Mouse (Mus musculus) left cerebral cortex, adult 2 months (tissue): ENCODE data around the gene Cmc1. TPM values are rescaled to one million over a fixed set of nuclear protein-coding genes. Genes with fewer than 3 reads are reported as not detected.

Source experiments
- DNase-seq, 2 experiments: peaks; one replicate each; pipeline ENCODE4 v3.0.0; 2021 to 2022; ENCODE audit warnings: low spot score in 2 of 2, mixed read lengths in 1 of 2; ENCODE audit errors: extremely low spot score in 1 of 2
- H3K27ac ChIP-seq: fragments of 200-600 bp; 2 replicates; pipeline ENCODE4 v1.8.1; 2022
- H3K4me3 ChIP-seq: fragments of 200-600 bp; 2 replicates; pipeline ENCODE4 v1.8.1; 2022
- CTCF ChIP-seq: fragments of 200-600 bp; IDR thresholded peaks from 2 replicates; pipeline ENCODE4 v1.8.1; 2022; ENCODE audit warnings: antibody characterized with exemption, mild to moderate bottlenecking, moderate library complexity
- intact Hi-C: fragments of 180-260 bp; cut with DNase I; formaldehyde crosslinking; loops from one replicate; pipeline ENCODE4 v1.15.1; 2025
- long read RNA-seq, 2 experiments: library from polyadenylated mRNA; stranded (forward); transcript quantifications; one replicate each; pipeline ENCODE4 v2.0.0; 2021; ENCODE audit warnings: borderline mapping rate in 2 of 2
- total RNA-seq, 2 experiments: library from RNA; stranded (reverse); gene quantifications; 2 replicates each; pipeline ENCODE4 v1.2.3; 2021

The Cmc1 gene
- total RNA-seq = 10 to 100 TPM; 11.1 to 14.9 TPM
- long read RNA-seq, experiment 1, partial matches to known transcripts = 0 of 6 reads
- long read RNA-seq, experiment 1, other reads (novel, unspliced or antisense) = 1 of 6 reads
- long read RNA-seq, experiment 2, transcript Cmc1-201 (4 exons, 1,169 nt) = major isoform, 8 of 11 reads
- long read RNA-seq, experiment 2, partial matches to known transcripts = 1 of 11 reads
- long read RNA-seq, experiment 2, other reads (novel, unspliced or antisense) = 2 of 11 reads

DNA sequence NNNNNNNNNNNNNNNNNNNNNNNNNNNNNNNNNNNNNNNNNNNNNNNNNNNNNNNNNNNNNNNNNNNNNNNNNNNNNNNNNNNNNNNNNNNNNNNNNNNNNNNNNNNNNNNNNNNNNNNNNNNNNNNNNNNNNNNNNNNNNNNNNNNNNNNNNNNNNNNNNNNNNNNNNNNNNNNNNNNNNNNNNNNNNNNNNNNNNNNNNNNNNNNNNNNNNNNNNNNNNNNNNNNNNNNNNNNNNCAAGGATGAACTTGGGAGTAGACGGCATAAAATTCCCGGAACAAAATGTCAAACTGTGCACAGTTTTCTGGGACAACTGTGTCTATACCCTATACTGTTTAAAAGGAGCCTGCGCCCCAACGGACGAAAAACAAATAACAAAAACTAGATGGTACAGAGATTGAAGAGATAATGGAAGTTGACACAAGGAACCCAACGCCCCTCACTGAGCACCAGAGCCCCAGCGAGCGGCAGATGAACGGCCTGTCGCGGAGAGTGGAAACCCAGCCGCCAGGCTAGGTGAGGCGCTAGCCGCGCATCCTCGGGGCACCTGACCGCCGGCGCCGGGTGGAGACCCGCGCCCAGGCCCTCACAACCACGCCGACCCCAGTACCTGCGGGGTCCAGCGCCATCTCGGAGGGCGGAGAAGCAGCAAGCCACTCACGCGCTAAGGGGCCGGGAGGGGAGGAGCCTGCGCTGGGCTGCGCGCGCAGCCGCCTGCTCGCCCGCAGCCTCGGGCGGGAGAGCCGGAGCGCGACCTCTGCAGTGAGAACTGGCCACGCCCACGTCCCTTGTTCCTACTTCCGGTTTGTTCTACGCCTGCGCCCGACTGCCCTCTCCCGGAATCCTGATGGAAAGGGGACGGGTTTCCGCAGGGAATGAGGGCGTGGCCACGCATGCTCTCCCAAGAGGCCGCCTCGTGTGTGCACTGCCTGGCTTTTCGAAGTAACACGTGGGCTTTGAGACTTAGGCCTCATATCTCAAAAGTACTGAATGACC lies at the start of gene Cmc1:
Cmc1 (minus strand) TSS at position 771 of the 996 bp plus-strand sequence.
- intact Hi-C loops = loop anchor here (2.0 kb wide), 1 partner anchor 109 kb away; the partner anchor contains the start of gene Azi2
- peak; percentile 92 to 94 for DNase-seq
- no peak; the same call in 1 of the 2 replicates for TF ChIP-seq CTCF
- Histone ChIP-seq H3K27ac (peak within 1 kb of the TSS; percentile 84), H3K4me3 (peak within 1 kb of the TSS; percentile 86)

- H3K27ac ChIP-seq = no peak overlapping the region
- no peak for TF ChIP-seq CTCF
- no peak overlapping the region for H3K4me3 ChIP-seq
- no peak for DNase-seq
- intact Hi-C loops = no loop called here
Observed at GRCm38 (mm10) chr9:118198557-118198956, 48.6 kb upstream of the Cmc1 start.

DNA sequence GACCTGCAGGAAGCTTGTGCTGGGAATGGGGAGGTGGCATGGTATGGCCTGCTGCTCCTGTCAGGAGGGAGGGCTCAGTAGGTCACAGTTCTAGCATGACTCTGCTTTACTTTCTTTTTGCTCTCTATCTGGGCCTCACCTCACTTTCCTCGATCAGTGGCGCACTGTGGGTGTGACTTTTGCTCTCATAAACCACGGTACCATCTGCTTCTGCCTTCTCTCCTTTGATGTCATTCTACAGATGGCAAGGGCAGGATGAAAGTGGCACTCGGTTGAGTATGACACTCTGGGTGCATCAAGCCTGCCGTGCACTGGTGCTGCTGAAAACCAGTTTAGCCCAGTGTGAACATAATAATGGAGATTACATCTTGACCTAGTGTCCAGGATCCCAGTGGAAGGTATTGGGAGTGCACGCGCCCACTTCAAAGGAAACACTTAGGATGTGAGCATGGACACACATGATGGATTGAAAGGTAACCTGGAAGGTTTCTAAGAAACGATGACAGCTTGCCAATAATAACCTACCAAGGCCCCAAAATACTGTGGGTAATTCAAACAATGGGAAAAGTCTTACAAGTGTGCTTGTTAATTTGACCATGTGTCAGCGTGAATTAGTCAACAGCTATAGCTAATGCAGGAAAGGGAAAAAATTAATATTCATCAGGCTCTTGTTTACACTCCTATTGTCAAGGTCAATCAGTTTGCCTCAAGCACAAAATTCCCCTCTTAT lies 46.8 kb upstream of the Cmc1 start:
- Histone ChIP-seq H3K4me3 (no peak overlapping the region), H3K27ac (no peak overlapping the region)
- TF ChIP-seq CTCF = no peak
- intact Hi-C loops = no loop called here
- no peak for DNase-seq

DNA sequence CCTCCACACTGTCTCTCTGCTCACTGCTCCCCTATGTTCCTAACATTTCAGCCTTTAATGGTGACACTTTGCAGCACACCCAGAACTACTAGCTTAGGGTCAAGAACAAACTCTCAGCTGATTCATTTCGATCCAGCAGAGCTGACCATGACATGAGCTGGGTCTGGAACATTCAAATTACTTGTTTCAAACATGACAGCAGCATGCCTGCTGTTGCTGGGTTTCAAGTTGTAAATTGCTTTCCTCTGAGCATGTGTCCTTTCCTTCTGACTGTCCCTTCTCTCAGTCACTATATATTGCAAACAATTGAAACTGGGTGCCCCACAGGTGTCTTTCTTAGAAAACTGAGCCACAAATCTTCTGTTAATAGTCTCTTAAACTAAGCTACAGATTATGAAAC lies 43.3 kb upstream of the Cmc1 start:
- DNase-seq = no peak
- TF ChIP-seq CTCF = no peak
- H3K27ac ChIP-seq = no peak overlapping the region
- intact Hi-C loops = no loop called here
- H3K4me3 ChIP-seq = no peak overlapping the region

GRCm38 (mm10) chr9:118191276-118191675 lies 41.3 kb upstream of the Cmc1 start:
- intact Hi-C loops = no loop called here

DNA sequence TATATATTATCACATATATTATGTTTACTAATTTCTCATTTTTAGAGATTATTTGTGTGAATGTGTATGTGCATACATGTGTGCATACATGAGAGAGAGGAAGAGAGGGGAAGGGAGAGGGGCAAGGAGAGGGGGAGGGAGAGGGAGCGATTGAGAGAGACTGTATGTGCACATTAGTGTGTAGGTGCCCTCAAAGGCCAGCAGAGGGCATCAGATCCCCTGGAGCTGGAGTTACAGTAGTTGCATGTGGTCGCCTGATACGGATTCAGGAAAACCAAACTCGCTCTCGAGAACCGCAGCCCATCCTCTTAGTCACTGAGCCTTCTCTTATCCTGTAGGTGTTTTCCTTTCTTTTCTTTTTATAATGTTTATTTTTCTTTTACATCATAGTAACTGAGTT lies 38.4 kb upstream of the Cmc1 start:
- Histone ChIP-seq H3K4me3 (no peak overlapping the region), H3K27ac (no peak overlapping the region)
- intact Hi-C loops = no loop called here
- DNase-seq = no peak
- TF ChIP-seq CTCF = peak; percentile 17; the same call in 1 of the 2 replicates

More at GRCm38 (mm10) chr9:118191276-118191675, 41.3 kb upstream of the Cmc1 start:
- no peak for TF ChIP-seq CTCF
- no peak overlapping the region for H3K4me3 ChIP-seq
- no peak for DNase-seq
- H3K27ac ChIP-seq = no peak overlapping the region

GRCm38 (mm10) chr9:118187420-118187819 lies 37.4 kb upstream of the Cmc1 start:
- intact Hi-C loops = no loop called here
- no peak for TF ChIP-seq CTCF
- H3K27ac ChIP-seq = no peak overlapping the region
- DNase-seq = no peak
- H3K4me3 ChIP-seq = no peak overlapping the region

DNA sequence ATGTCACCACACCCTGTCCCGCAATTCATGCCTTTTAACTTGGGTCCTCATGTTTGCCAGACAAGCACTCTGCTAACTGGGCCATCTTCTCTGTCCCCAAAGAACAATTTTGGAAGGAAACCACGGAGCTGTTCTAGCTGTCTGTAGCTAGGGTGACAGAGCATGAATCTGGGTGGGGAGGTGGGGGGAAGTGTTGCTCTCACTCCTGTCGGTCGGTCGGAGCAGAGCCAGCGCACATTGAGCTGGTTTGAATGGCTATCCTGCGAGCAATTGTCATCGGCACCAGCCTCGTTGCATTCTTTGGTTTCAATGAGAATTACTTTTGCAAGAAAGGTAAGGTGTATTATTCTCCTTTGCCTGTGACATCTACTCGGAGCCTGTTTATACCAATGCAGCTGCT lies 36.8 kb upstream of the Cmc1 start:
- intact Hi-C loops = no loop called here
- no peak for TF ChIP-seq CTCF
- Histone ChIP-seq H3K4me3 (no peak overlapping the region), H3K27ac (no peak overlapping the region)
- no peak for DNase-seq

- no peak for TF ChIP-seq CTCF
- Histone ChIP-seq H3K4me3 (no peak overlapping the region), H3K27ac (no peak overlapping the region)
- intact Hi-C loops = no loop called here
- DNase-seq = no peak
Observed at GRCm38 (mm10) chr9:118179136-118180025, 29.4 kb upstream of the Cmc1 start.

- no peak for DNase-seq
- intact Hi-C loops = no loop called here
- no peak for TF ChIP-seq CTCF
- Histone ChIP-seq H3K27ac (no peak overlapping the region), H3K4me3 (no peak overlapping the region)
Observed at GRCm38 (mm10) chr9:118176687-118177086, 26.7 kb upstream of the Cmc1 start.

DNA sequence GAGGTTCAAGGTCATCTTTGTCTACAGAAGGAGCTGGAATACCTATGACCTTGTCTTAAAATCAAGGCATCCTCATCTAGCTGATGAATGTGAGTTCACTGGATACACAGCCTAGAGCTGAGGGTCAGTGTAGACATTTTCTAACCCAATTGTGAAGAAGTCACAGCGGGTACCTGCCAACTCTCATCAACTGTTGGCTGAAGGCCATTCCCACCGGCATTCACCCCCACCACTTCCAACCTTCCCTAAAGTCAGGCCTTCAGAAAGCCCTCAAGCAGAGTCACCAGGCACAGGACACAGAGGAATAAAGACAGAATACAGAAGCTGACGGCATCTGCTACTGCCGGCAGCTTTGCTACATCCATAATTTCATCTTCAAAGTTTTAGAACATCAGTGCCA lies 25.4 kb upstream of the Cmc1 start:
- DNase-seq = no peak
- intact Hi-C loops = no loop called here
- Histone ChIP-seq H3K4me3 (no peak overlapping the region), H3K27ac (no peak overlapping the region)
- no peak for TF ChIP-seq CTCF
